21 mouse cellular contexts compared by ENCODE assay signal in the genomic region with DNA sequence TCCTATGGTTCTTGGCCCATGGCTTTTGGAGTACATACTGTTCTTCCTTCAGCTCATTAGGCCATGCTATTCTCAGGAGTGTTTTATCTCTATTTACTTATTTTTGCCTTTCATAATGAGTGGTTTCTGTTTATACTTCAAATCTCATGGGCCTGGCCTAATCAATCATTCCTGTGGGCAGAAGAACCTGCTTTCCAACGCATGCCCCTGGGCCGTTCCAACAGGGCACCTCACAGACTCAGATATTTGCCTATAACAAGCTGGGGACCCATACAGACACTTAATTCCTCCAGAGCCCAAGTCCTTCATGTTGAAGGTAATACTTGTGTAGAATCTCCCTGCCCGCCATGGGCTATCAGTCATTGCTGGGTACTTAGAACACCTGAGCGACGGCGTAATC. TPM values are rescaled to one million over a fixed set of nuclear protein-coding genes. Genes with fewer than 3 reads are reported as not detected.
"Had no signal": no experiment of that assay in that cellular context is flagged by ENCODE, and none has a peak within 500 bp of the region (broad histone marks: within the 10 kb centered on the region; RNA-seq: fewer than 3 reads in every experiment).

No protein-coding gene starts in this region.

- DNase-seq: kidney, adult 11 months; kidney, adult 9 months; kidney, postnatal 25 days; left cerebral cortex, postnatal 4 days; liver, embryonic 13.5 days; lung, adult 2 months; lung, postnatal 14 days; lung, postnatal 4 days; midbrain, embryonic 14.5 days; right cerebral cortex, postnatal 14 days; right cerebral cortex, postnatal 4 days; thymus, postnatal 25 days had no signal

- ATAC-seq: intestine, embryonic 15.5 days had no signal

- H3K9me3 ChIP-seq: intestine, embryonic 15.5 days; limb, embryonic 12.5 days; limb, embryonic 15.5 days; liver, embryonic 13.5 days had no signal

- H3K4me2 ChIP-seq: intestine, embryonic 15.5 days; limb, embryonic 12.5 days; limb, embryonic 15.5 days; liver, embryonic 13.5 days; midbrain, embryonic 11.5 days had no signal

- H3K27ac ChIP-seq: intestine, embryonic 15.5 days; kidney, postnatal 0 days; limb, embryonic 12.5 days; limb, embryonic 15.5 days; liver, embryonic 13.5 days had no signal

- H3K9ac ChIP-seq: intestine, embryonic 15.5 days; limb, embryonic 12.5 days; limb, embryonic 15.5 days; liver, embryonic 13.5 days had no signal

- H3K27me3 ChIP-seq: intestine, embryonic 15.5 days; limb, embryonic 12.5 days; limb, embryonic 15.5 days; liver, embryonic 13.5 days had no signal

- H3K4me3 ChIP-seq: intestine, embryonic 15.5 days; limb, embryonic 12.5 days; limb, embryonic 15.5 days; liver, embryonic 13.5 days had no signal

- H3K36me3 ChIP-seq: intestine, embryonic 15.5 days; limb, embryonic 12.5 days; limb, embryonic 15.5 days; liver, embryonic 13.5 days had no signal

RNA-seq across cellular contexts. Expression of a gene that starts 59.7 kb away (rescaled TPM):
- total RNA-seq: megakaryocyte progenitor cell, adult 5-6 weeks; megakaryocyte-erythroid progenitor cell, adult 5-6 weeks had no signal
- polyA plus RNA-seq: liver, embryonic 13.5 days; liver, embryonic 16.5 days; lung, adult 2 months; thymus, postnatal 0 days had no signal
